Comparison of ENCODE assay signal across 13 mouse cellular contexts in the genomic region with DNA sequence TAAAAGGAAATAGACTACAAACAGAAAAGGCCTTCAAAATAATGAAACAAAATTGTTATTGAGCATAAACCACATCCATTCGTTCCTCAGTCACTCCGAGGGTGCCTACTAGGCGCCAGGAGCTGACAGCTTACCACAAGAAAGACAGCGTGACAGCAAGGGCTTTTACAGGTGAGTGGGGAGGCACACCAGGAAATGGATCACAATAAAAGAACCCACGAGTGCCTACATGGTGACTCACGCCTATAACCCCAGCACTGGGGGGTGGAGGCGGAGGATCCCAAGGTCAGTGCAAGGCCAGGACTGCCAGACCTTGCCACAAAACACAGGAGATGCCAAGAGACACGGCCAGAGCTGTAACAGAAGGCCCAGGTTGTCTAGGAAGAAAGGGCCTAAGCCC. TPM values are rescaled to one million over a fixed set of nuclear protein-coding genes. Genes with fewer than 3 reads are reported as not detected.
DNase-seq lines count a peak whose midpoint lies in the region.
"Had no signal": no experiment of that assay in that cellular context is flagged by ENCODE, and none has a peak within 500 bp of the region (broad histone marks: within the 10 kb centered on the region; RNA-seq: fewer than 3 reads in every experiment).

No protein-coding gene starts in this region.

- no peak overlapping the region; the same call in 1 of the 2 replicates for H3K27ac ChIP-seq in forebrain, embryonic 10.5 days
- H3K27ac ChIP-seq: embryonic facial prominence, embryonic 12.5 days; gastrocnemius, adult 2 months; limb, embryonic 15.5 days; macrophage; neural tube, embryonic 12.5 days had no signal

- no peaks in the 10 kb centered on the region for H3K27me3 ChIP-seq in forebrain, embryonic 10.5 days (ENCODE audit: poor library complexity, severe bottlenecking)
- H3K27me3 ChIP-seq: embryonic facial prominence, embryonic 12.5 days; limb, embryonic 15.5 days; neural tube, embryonic 12.5 days had no signal

- 87% methylated on average over 8 of the region's 8 CpGs for WGBS in forebrain, embryonic 10.5 days

- peak; percentile 28 for DNase-seq in kidney, adult 11 months
- no peak for DNase-seq in kidney, adult 18-20 months
- DNase-seq in CD4-positive helper T cell, adult 2 months (ENCODE audit: low read depth, low spot score): peak; percentile 74
- DNase-seq in ZHBTc4 (ENCODE audit: low read depth, low spot score): peak; percentile 20
- DNase-seq in kidney, postnatal 10 days: peak; percentile 33
- no peak for DNase-seq in gastrocnemius, adult 18-20 months (ENCODE audit: low spot score)
- no peak for DNase-seq in forebrain, embryonic 10.5 days (ENCODE audit: extremely low spot score, low spot score)
- no peak for DNase-seq in B cell, adult 2 months
- DNase-seq: gastrocnemius, adult 2 months had no signal

- no peaks in the 10 kb centered on the region for H3K4me1 ChIP-seq in forebrain, embryonic 10.5 days
- H3K4me1 ChIP-seq: embryonic facial prominence, embryonic 12.5 days; limb, embryonic 15.5 days had no signal

- H3K9me3 ChIP-seq in forebrain, embryonic 10.5 days: peaks cover 4% of the 10 kb centered on the region; the same call in 1 of the 2 replicates
- H3K9me3 ChIP-seq: embryonic facial prominence, embryonic 12.5 days; limb, embryonic 15.5 days; neural tube, embryonic 12.5 days had no signal

- H3K36me3 ChIP-seq in forebrain, embryonic 10.5 days (replicated peaks): peaks cover 67% of the 10 kb centered on the region

- H3K4me3 ChIP-seq in forebrain, embryonic 10.5 days: no peak overlapping the region
- H3K4me3 ChIP-seq: embryonic facial prominence, embryonic 12.5 days; gastrocnemius, adult 2 months; limb, embryonic 15.5 days; neural tube, embryonic 12.5 days had no signal

RNA-seq across cellular contexts. Expression of a gene that starts 23.4 kb away (rescaled TPM):
- total RNA-seq in gastrocnemius, adult 18-20 months (2021): 1 to 10 TPM; 6.0 to 8.1 TPM
- polyA plus RNA-seq in forebrain, embryonic 10.5 days (2016; fragmentation: Nextera tagmentation; extraction: Ambion mirVana): 7.0 and 8.5 TPM in 2 replicates

Comparison
In these comparisons a context has a peak if more than half of its experiments do, and no peak if none do; other contexts are left out.
1. DNase-seq: peak in kidney, adult 11 months (single experiment), CD4-positive helper T cell, adult 2 months (single experiment), ZHBTc4 (single experiment) and kidney, postnatal 10 days (single experiment); none in kidney, adult 18-20 months (single experiment), gastrocnemius, adult 18-20 months (single experiment), forebrain, embryonic 10.5 days (single experiment) and B cell, adult 2 months (0 of 2).